In the genomic region with DNA sequence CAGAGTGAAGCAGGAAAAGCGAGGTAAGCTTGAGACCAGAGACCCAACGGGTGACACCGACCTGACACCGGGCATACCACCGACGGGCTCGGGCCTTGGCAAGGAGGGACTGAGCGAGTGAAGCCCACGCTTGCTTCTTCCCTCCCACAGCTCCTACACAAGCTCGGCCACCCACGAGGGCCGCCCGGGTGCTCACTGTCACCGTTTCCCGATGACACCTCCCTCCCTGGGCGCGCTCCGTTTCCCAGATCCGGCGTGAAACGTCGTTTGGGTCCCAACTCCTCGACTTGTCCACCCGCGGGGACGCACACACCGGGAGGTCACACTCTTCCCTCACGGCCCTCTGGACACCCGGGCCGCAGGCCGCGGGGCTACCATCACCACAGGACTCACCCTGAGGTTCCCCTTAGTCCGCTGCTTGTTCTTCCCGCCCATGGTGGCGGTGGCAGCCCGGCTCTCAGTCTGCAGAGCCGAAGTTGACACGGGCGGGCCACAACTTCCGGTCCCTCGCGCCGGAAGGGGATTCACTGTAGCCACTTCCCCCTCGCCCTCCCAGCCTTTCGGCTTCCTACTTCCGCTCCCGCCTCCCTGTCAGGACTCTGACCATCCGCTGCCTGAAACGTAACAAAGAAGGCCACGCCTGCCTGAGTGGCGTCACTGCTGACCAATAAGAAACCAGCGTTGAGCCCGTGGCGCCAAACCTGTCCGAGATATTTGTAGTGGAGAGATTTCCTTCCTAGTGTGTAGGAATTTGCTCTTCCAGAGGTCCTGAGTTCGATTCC, we compare ENCODE assay signal across 8 mouse cellular contexts. TPM values are rescaled to one million over a fixed set of nuclear protein-coding genes. Genes with fewer than 3 reads are reported as not detected.
DNase-seq lines count a peak whose midpoint lies in the region; ATAC-seq and TF ChIP-seq lines count a peak whose summit lies in the region.

Ltn1 (minus strand) TSS at position 580 of the 782 bp plus-strand sequence.

- no peak for TF ChIP-seq CTCF in Patski (IDR thresholded peaks at IDR 0.05)

- in situ Hi-C loops in Patski (cut with MboI; ENCODE audit: low pct_unique_long_range_greater_than_20kb), result no loop called here

- peak within 1 kb of the TSS; percentile 92 for H3K4me3 ChIP-seq in hindbrain, embryonic 13.5 days

- CTCF ChIA-PET in Patski (lab: Charles Lee), result interaction anchor here (0.7 kb wide), 1 partner anchor 9 kb away, joined by 3 read pairs; the partner anchor contains the start of gene Rwdd2b

- no peaks in the 10 kb centered on the region for H3K27me3 ChIP-seq in Patski
- H3K27me3 ChIP-seq in hindbrain, embryonic 13.5 days, result no peaks in the 10 kb centered on the region

- under 1% methylated on average over 56 of the region's 56 CpGs for WGBS in hindbrain, embryonic 13.5 days

- H3K36me3 ChIP-seq in hindbrain, embryonic 13.5 days, result peaks cover 13% of the 10 kb centered on the region; the same call in 1 of the 2 replicates

- POLR2A ChIA-PET in Patski (lab: Charles Lee), result interaction anchor here (1.3 kb wide), 1 partner anchor 9 kb away, joined by 3 read pairs; no protein-coding TSS in a partner anchor

- peak; percentile 93 for DNase-seq in Patski (ENCODE audit: low read depth, low spot score)
- DNase-seq in cerebellum, postnatal 14 days, result peak; percentile 98 to 99
- DNase-seq in frontal cortex, postnatal 14 days (ENCODE audit: low spot score in 2 of 2), result peak; percentile 97 to 98
- DNase-seq in layer of hippocampus, postnatal 25 days (ENCODE audit: extremely low spot score in 1 of 2, low spot score in 1 of 2), result peak; percentile 88 to 97
- DNase-seq in lung, postnatal 25 days (ENCODE audit: low spot score), result peak; percentile 99
- DNase-seq in retina, embryonic 14.5 days (ENCODE audit: low spot score), result peak; percentile 99
- peak; percentile 96 for DNase-seq in thymus, postnatal 4 days

- H3K27ac ChIP-seq in hindbrain, embryonic 13.5 days, result peak within 1 kb of the TSS; percentile 67

- H3K9ac ChIP-seq in hindbrain, embryonic 13.5 days, result peak within 1 kb of the TSS; percentile 86

- H3K9me3 ChIP-seq in hindbrain, embryonic 13.5 days, result no peaks in the 10 kb centered on the region

- H3K4me2 ChIP-seq in hindbrain, embryonic 13.5 days, result peak within 1 kb of the TSS; percentile 89

- H3K4me1 ChIP-seq in hindbrain, embryonic 13.5 days (replicated peaks), result peaks cover 7% of the 10 kb centered on the region

- peak; percentile 100 for ATAC-seq in Patski
- peak; percentile 100 for ATAC-seq in hindbrain, embryonic 13.5 days (ENCODE audit: low FRiP score)

RNA-seq across cellular contexts. Expression of gene Ltn1, which starts in this region (rescaled TPM):
- 19.6 TPM for polyA plus RNA-seq in Patski (2021)
- 25.9 TPM in 2 replicates for polyA plus RNA-seq in hindbrain, embryonic 13.5 days (2015; fragmentation: Nextera tagmentation; extraction: Ambion mirVana)
- total RNA-seq in layer of hippocampus, postnatal 25 days (2021), result 10 to 100 TPM; 44.9 to 46.5 TPM

Comparison
In these comparisons a context has a peak if more than half of its experiments do, and no peak if none do; other contexts are left out.
1. Peak in every context shown above with its lines: DNase-seq, ATAC-seq, H3K4me3 ChIP-seq and H3K27ac ChIP-seq.